In genomic region chr13:117604073-117604472, GRCm38 (mm10) we compare ENCODE assay signal across 7 mouse cellular contexts. TPM values are rescaled to one million over a fixed set of nuclear protein-coding genes. Genes with fewer than 3 reads are reported as not detected.
A peak's percentile ranks its signal among the peaks of the same experiment; 100 is the strongest.
DNase-seq lines count a peak whose midpoint lies in the region; ATAC-seq and TF ChIP-seq lines count a peak whose summit lies in the region.

No protein-coding gene starts in this region.

- 0 out of 2 replicates have a peak, but pooled peaks cover 4% of the 10 kb centered on the region for H3K4me1 ChIP-seq in forebrain, postnatal 0 days (ENCODE audit: insufficient read depth)
- H3K4me1 ChIP-seq in limb, embryonic 12.5 days (replicated peaks): peaks cover 11% of the 10 kb centered on the region

- H3K9ac ChIP-seq in forebrain, postnatal 0 days: 0 out of 2 replicates have a peak overlapping the region, but pooled peaks have one; percentile 70
- no peak overlapping the region for H3K9ac ChIP-seq in limb, embryonic 12.5 days (replicated peaks)

- no peak for ATAC-seq in forebrain, postnatal 0 days
- no peak for ATAC-seq in limb, embryonic 12.5 days (ENCODE audit: insufficient number of reproducible peaks, insufficient read depth, low FRiP score, low TSS enrichment, low read depth)

- intact Hi-C loops in left cerebral cortex, adult 2 months (cut with DNase I): loop anchor here (2.0 to 10.0 kb wide), 5 partner anchors 55 to 748 kb away; no protein-coding TSS in a partner anchor
- intact Hi-C loops in left cerebral cortex, postnatal 10 days (cut with DNase I): loop anchor here (10.0 kb wide), 2 partner anchors 269 to 621 kb away; no protein-coding TSS in a partner anchor

- no peaks in the 10 kb centered on the region for H3K27me3 ChIP-seq in forebrain, postnatal 0 days (ENCODE audit: insufficient read depth, low read length)
- peaks cover 33% of the 10 kb centered on the region for H3K27me3 ChIP-seq in limb, embryonic 12.5 days

- WGBS in forebrain, postnatal 0 days: 26% methylated on average over 7 of the region's 7 CpGs
- 32% methylated on average over 7 of the region's 7 CpGs for WGBS in limb, embryonic 12.5 days

- H3K4me2 ChIP-seq in forebrain, postnatal 0 days (ENCODE audit: low read depth): peak overlapping the region; percentile 68
- 0 out of 2 replicates have a peak overlapping the region, but pooled peaks have one; percentile 15 for H3K4me2 ChIP-seq in limb, embryonic 12.5 days

- no peaks in the 10 kb centered on the region for H3K36me3 ChIP-seq in forebrain, postnatal 0 days (ENCODE audit: insufficient read depth)
- H3K36me3 ChIP-seq in limb, embryonic 12.5 days: no peaks in the 10 kb centered on the region

- no peak for DNase-seq in left cerebral cortex, adult 2 months (ENCODE audit: extremely low spot score in 1 of 2, low spot score in 2 of 2)
- no peak for DNase-seq in left cerebral cortex, postnatal 10 days (ENCODE audit: extremely low spot score in 1 of 2, low spot score in 2 of 2)
- peak; percentile 9 for DNase-seq in adrenal gland, postnatal 25 days
- DNase-seq in forebrain, postnatal 0 days: no peak
- peak; percentile 26 for DNase-seq in testis, postnatal 14 days (ENCODE audit: low spot score)
- DNase-seq in layer of hippocampus, postnatal 14 days (ENCODE audit: low spot score in 2 of 2): no peak

- H3K9me3 ChIP-seq in forebrain, postnatal 0 days (ENCODE audit: low read length): no peaks in the 10 kb centered on the region
- H3K9me3 ChIP-seq in limb, embryonic 12.5 days: no peaks in the 10 kb centered on the region

- H3K27ac ChIP-seq in left cerebral cortex, adult 2 months: peak overlapping the region; percentile 85
- no peak overlapping the region for H3K27ac ChIP-seq in forebrain, postnatal 0 days (ENCODE audit: low read depth, low read length)
- H3K27ac ChIP-seq in limb, embryonic 12.5 days: no peak overlapping the region

- peak overlapping the region; percentile 85 for H3K4me3 ChIP-seq in left cerebral cortex, adult 2 months
- peak overlapping the region; percentile 76 for H3K4me3 ChIP-seq in forebrain, postnatal 0 days (ENCODE audit: low read depth, low read length)
- H3K4me3 ChIP-seq in limb, embryonic 12.5 days (replicated peaks): 0 out of 2 replicates have a peak overlapping the region, but pooled peaks have one; percentile 61

- TF ChIP-seq CTCF in left cerebral cortex, adult 2 months (IDR thresholded peaks at IDR 0.05): no peak
- TF ChIP-seq CTCF in forebrain, postnatal 0 days (IDR thresholded peaks at IDR 0.05; ENCODE audit: low read depth): no peak

RNA-seq across cellular contexts. Expression of gene Hcn1, which starts 2.0 kb away (rescaled TPM):
- total RNA-seq in left cerebral cortex, adult 2 months (2021): 10 to 100 TPM; 43.3 to 46.7 TPM
- 10 to 100 TPM; 27.0 to 27.5 TPM for total RNA-seq in left cerebral cortex, postnatal 10 days (2021)
- 0.06 TPM in 1 of 2 replicates, not detected in the other for total RNA-seq in adrenal gland, postnatal 25 days (2021)
- 6.5 and 6.9 TPM in 2 replicates for total RNA-seq in forebrain, postnatal 0 days (2014; rRNA removed)
- polyA plus RNA-seq in forebrain, postnatal 0 days (2015; fragmentation: Nextera tagmentation; extraction: Ambion mirVana): 0.88 and 1.7 TPM in 2 replicates
- polyA plus RNA-seq in limb, embryonic 12.5 days (2016; fragmentation: Nextera tagmentation; extraction: Ambion mirVana): 0.12 and 0.15 TPM in 2 replicates
- 10 to 100 TPM; 31.2 to 37.7 TPM for total RNA-seq in layer of hippocampus, postnatal 14 days (2021)

Comparison
In these comparisons a context has a peak if more than half of its experiments do, and no peak if none do; other contexts are left out.
1. DNase-seq: peak in adrenal gland, postnatal 25 days (single experiment) and testis, postnatal 14 days (single experiment); none in left cerebral cortex, adult 2 months (0 of 2), left cerebral cortex, postnatal 10 days (0 of 2), forebrain, postnatal 0 days (single experiment) and layer of hippocampus, postnatal 14 days (0 of 2).
2. Peak in every context shown above with its lines, with median percentiles within 50 percentile points of each other: H3K4me3 ChIP-seq.